ENCODE assay signal across 10 mouse cellular contexts in the genomic region with DNA sequence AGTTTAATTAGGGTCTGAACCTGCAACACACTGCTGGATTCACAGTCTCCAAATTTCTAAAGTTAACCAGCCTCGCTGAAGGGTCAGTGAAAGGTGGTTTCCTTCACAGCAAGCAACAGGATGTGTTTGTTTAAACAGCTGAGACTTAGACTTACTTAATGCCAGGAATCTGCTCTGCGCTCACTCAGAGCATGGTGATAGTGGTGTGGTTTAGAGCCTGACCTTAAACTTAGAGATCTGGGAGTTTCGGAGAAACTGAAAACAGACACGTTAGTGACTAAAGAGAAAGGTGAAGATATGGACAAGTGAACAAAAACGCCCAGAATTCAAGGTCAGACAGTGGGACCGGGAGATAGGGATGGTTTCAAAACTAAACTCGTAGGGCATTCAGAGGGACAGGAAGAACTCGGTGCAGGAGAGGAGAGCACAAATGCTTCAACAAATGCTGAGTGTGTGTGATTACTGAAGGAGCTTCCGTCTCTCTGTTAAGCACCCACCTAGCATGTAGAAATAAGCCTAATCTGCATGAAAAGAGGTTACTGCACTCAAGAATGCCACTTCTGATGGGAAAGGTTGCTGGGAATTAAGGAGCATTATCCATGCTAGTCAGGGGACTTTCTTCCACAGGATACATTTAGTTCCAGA.
DNase-seq lines count a peak whose midpoint lies in the region; ATAC-seq and TF ChIP-seq lines count a peak whose summit lies in the region.
"Had no signal": no experiment of that assay in that cellular context is flagged by ENCODE, and none has a peak within 500 bp of the region (broad histone marks: within the 10 kb centered on the region; RNA-seq: fewer than 3 reads in every experiment).

No protein-coding gene starts in this region.

- H3K4me2 ChIP-seq in CH12.LX (ENCODE audit: insufficient read depth, low read depth, poor library complexity, severe bottlenecking) = peak overlapping the region; percentile 22; the same call in 1 of the 2 replicates
- H3K4me2 ChIP-seq in heart, embryonic 13.5 days = peak overlapping the region; percentile 57
- H3K4me2 ChIP-seq in lung, embryonic 16.5 days (ENCODE audit: low read depth, low read length) = peak overlapping the region; percentile 41

- no peak for TF ChIP-seq EP300 in CH12.LX (IDR thresholded peaks at IDR 0.05; ENCODE audit: low read length)

- no peak for TF ChIP-seq POLR2A in CH12.LX (IDR thresholded peaks at IDR 0.05; ENCODE audit: low read depth, low read length)

- 10% methylated on average over 9 of the region's 9 CpGs for WGBS in heart, embryonic 13.5 days
- 5% methylated on average over 9 of the region's 9 CpGs for WGBS in lung, embryonic 16.5 days

- no peak for ATAC-seq in heart, embryonic 13.5 days (ENCODE audit: extremely low read depth, insufficient number of reproducible peaks, low FRiP score, low TSS enrichment)
- peak; percentile 83 for ATAC-seq in lung, embryonic 16.5 days (ENCODE audit: low read depth)

- H3K27ac ChIP-seq in CH12.LX (ENCODE audit: insufficient read depth, low read depth) = no peak overlapping the region
- H3K27ac ChIP-seq in heart, embryonic 13.5 days (replicated peaks) = peak overlapping the region; percentile 70
- H3K27ac ChIP-seq in lung, embryonic 16.5 days (ENCODE audit: low read length) = peak overlapping the region; percentile 72

- no peaks in the 10 kb centered on the region for H3K27me3 ChIP-seq in CH12.LX (replicated peaks)
- H3K27me3 ChIP-seq in heart, embryonic 13.5 days (replicated peaks) = no peaks in the 10 kb centered on the region
- no peaks in the 10 kb centered on the region for H3K27me3 ChIP-seq in lung, embryonic 16.5 days (ENCODE audit: control insufficient read depth, insufficient read depth, low read depth, low read length)

- H3K79me2 ChIP-seq in CH12.LX (replicated peaks; ENCODE audit: control insufficient read depth, extremely low read depth, insufficient read depth, poor library complexity, severe bottlenecking) = no peaks in the 10 kb centered on the region

- H3K4me1 ChIP-seq in CH12.LX (ENCODE audit: control insufficient read depth in 1 of 2, insufficient read depth in 2 of 2) = no peaks in the 10 kb centered on the region
- H3K4me1 ChIP-seq in heart, embryonic 13.5 days = peaks cover 7% of the 10 kb centered on the region
- peaks cover 6% of the 10 kb centered on the region for H3K4me1 ChIP-seq in lung, embryonic 16.5 days (replicated peaks; ENCODE audit: control insufficient read depth, insufficient read depth, low read length)

- no peak overlapping the region for H3K9ac ChIP-seq in CH12.LX (ENCODE audit: insufficient read depth, low read depth)
- no peak overlapping the region for H3K9ac ChIP-seq in heart, embryonic 13.5 days
- no peak overlapping the region for H3K9ac ChIP-seq in lung, embryonic 16.5 days (ENCODE audit: low read length)

- dilution Hi-C loops in CH12.LX (cut with MboI; ENCODE audit: extremely low pct_ligation_motif_present, extremely low pct_unique_long_range_greater_than_20kb, low sequenced_read_pairs) = no loop called here

- TF ChIP-seq CTCF in CH12.LX (conservative IDR thresholded peaks at IDR 0.05 in 1 of 2, IDR thresholded peaks at IDR 0.05 in 1 of 2; ENCODE audit: low read depth in 2 of 2, low read length in 2 of 2) = no peak

- intact Hi-C loops in heart, postnatal 14 days (cut with DNase I) = loop anchor here (5.0 kb wide), 5 partner anchors 103 to 413 kb away; partner anchors contain the start of gene Pex7

- peak; percentile 93 for DNase-seq in heart, adult 11 months
- no peak for DNase-seq in heart, postnatal 14 days
- no peak for DNase-seq in CH12.LX (ENCODE audit: extremely low read depth)
- no peak for DNase-seq in right cerebral cortex, postnatal 14 days
- DNase-seq in cerebellum, postnatal 4 days (ENCODE audit: low spot score in 2 of 2) = no peak
- no peak for DNase-seq in frontal cortex, postnatal 25 days (ENCODE audit: low spot score in 2 of 2)
- DNase-seq: adrenal gland, postnatal 10 days had no signal

- H3K4me3 ChIP-seq in CH12.LX (replicated peaks in 1 of 3; ENCODE audit: low read depth in 2 of 3, low read length in 2 of 3, poor library complexity in 1 of 3) = no peak overlapping the region
- H3K4me3 ChIP-seq in heart, embryonic 13.5 days = peak overlapping the region; percentile 24; the same call in 1 of the 2 replicates
- H3K4me3 ChIP-seq in lung, embryonic 16.5 days (ENCODE audit: low read length) = peak overlapping the region; percentile 24; the same call in 1 of the 2 replicates
- H3K4me3 ChIP-seq: erythroblast, embryonic 14.5 days had no signal

- no peaks in the 10 kb centered on the region for H3K9me3 ChIP-seq in CH12.LX (replicated peaks; ENCODE audit: low read length)
- H3K9me3 ChIP-seq in heart, embryonic 13.5 days = no peaks in the 10 kb centered on the region
- no peaks in the 10 kb centered on the region for H3K9me3 ChIP-seq in lung, embryonic 16.5 days (ENCODE audit: control insufficient read depth, low read length)

- TF ChIP-seq RAD21 in CH12.LX (IDR thresholded peaks at IDR 0.05; ENCODE audit: low read depth, low read length) = no peak

- no peaks in the 10 kb centered on the region for H3K36me3 ChIP-seq in CH12.LX (replicated peaks in 1 of 2; ENCODE audit: control insufficient read depth in 1 of 2, insufficient read depth in 1 of 2, low read length in 1 of 2)
- no peaks in the 10 kb centered on the region for H3K36me3 ChIP-seq in heart, embryonic 13.5 days
- H3K36me3 ChIP-seq in lung, embryonic 16.5 days (ENCODE audit: control insufficient read depth, insufficient read depth, low read length) = no peaks in the 10 kb centered on the region

- in situ Hi-C loops in CH12.LX (cut with MboI; ENCODE audit: low pct_ligation_motif_present, low pct_unique_long_range_greater_than_20kb, low sequenced_read_pairs) = loop anchor here (5.0 to 25.0 kb wide), 3 partner anchors 198 to 557 kb away; no protein-coding TSS in a partner anchor

TF ChIP-seq in CH12.LX, 34 proteins besides CTCF, POLR2A, EP300 and RAD21:
- no peak for TF ChIP-seq ZC3H11A (IDR thresholded peaks at IDR 0.05; ENCODE audit: low read depth, low read length)
TF ChIP-seq in CH12.LX: peak in this region for 0.

Comparison
In these comparisons a context has a peak if more than half of its experiments do, and no peak if none do; other contexts are left out.
1. H3K4me3 ChIP-seq: peak in heart, embryonic 13.5 days (single experiment) and lung, embryonic 16.5 days (single experiment); none in CH12.LX (0 of 3).
2. Peak in every context shown above with its lines, with median percentiles within 50 percentile points of each other: H3K4me2 ChIP-seq.